Comparison of ENCODE assay signal across 22 mouse cellular contexts in the genomic region with DNA sequence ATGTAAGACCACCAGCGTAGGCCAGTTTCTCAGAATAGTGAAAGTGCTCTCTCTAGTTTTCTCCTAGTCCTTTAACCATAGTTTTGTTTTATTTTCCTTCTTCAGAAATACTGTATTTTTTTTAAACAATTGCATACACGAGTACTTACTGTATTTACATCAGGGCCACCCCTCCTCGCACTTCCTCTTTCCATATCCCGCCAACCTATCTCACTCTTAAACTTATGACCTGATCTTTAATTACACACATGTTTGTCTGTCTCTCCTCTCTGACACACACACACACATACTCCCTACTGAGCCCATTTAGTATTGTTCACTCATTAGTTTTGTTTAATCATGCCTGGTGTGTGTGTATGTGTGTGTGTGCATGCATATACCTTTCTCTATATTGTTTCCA.
"Had no signal": no experiment of that assay in that cellular context is flagged by ENCODE, and none has a peak within 500 bp of the region (broad histone marks: within the 10 kb centered on the region; RNA-seq: fewer than 3 reads in every experiment).

No protein-coding gene starts in this region.

- H3K4me2 ChIP-seq: kidney, embryonic 15.5 days; limb, embryonic 13.5 days; liver, embryonic 12.5 days; liver, embryonic 15.5 days; lung, embryonic 15.5 days; midbrain, embryonic 12.5 days; midbrain, embryonic 15.5 days; neural tube, embryonic 12.5 days; neural tube, embryonic 15.5 days had no signal

- H3K4me3 ChIP-seq: kidney, embryonic 15.5 days; limb, embryonic 10.5 days; limb, embryonic 13.5 days; liver, embryonic 12.5 days; liver, embryonic 15.5 days; lung, embryonic 15.5 days; midbrain, embryonic 12.5 days; midbrain, embryonic 15.5 days; neural tube, embryonic 12.5 days; neural tube, embryonic 15.5 days had no signal

- DNase-seq: kidney, adult 8-10 months; kidney, postnatal 10 days; kidney, postnatal 4 days; liver; lung, adult 18-20 months; lung, postnatal 10 days; lung, postnatal 36 days; right cerebral cortex, adult 18-20 months; right cerebral cortex, postnatal 14 days; right cerebral cortex, postnatal 4 days; thymus, adult 18-20 months; thymus, postnatal 36 days had no signal

- H3K9me3 ChIP-seq: kidney, embryonic 15.5 days; limb, embryonic 10.5 days; limb, embryonic 13.5 days; liver, embryonic 12.5 days; liver, embryonic 15.5 days; lung, embryonic 15.5 days; midbrain, embryonic 12.5 days; midbrain, embryonic 15.5 days; neural tube, embryonic 12.5 days; neural tube, embryonic 15.5 days had no signal

- H3K36me3 ChIP-seq: kidney, embryonic 15.5 days; limb, embryonic 10.5 days; limb, embryonic 13.5 days; liver, embryonic 12.5 days; liver, embryonic 15.5 days; lung, embryonic 15.5 days; midbrain, embryonic 12.5 days; midbrain, embryonic 15.5 days; neural tube, embryonic 12.5 days; neural tube, embryonic 15.5 days had no signal

- H3K9ac ChIP-seq: kidney, embryonic 15.5 days; limb, embryonic 13.5 days; liver, embryonic 12.5 days; liver, embryonic 15.5 days; lung, embryonic 15.5 days; midbrain, embryonic 12.5 days; midbrain, embryonic 15.5 days; neural tube, embryonic 12.5 days; neural tube, embryonic 15.5 days had no signal

- ATAC-seq: liver, embryonic 12.5 days; midbrain, embryonic 15.5 days had no signal

- H3K27me3 ChIP-seq: kidney, embryonic 15.5 days; limb, embryonic 13.5 days; liver, embryonic 12.5 days; liver, embryonic 15.5 days; lung, embryonic 15.5 days; midbrain, embryonic 12.5 days; midbrain, embryonic 15.5 days; neural tube, embryonic 12.5 days; neural tube, embryonic 15.5 days had no signal

- H3K27ac ChIP-seq: kidney, embryonic 15.5 days; limb, embryonic 10.5 days; limb, embryonic 13.5 days; liver, embryonic 12.5 days; liver, embryonic 15.5 days; lung, embryonic 15.5 days; midbrain, embryonic 12.5 days; midbrain, embryonic 15.5 days; neural tube, embryonic 12.5 days; neural tube, embryonic 15.5 days had no signal

- H3K4me1 ChIP-seq: kidney, embryonic 15.5 days; limb, embryonic 10.5 days; liver, embryonic 12.5 days; liver, embryonic 15.5 days; lung, embryonic 15.5 days; midbrain, embryonic 12.5 days; neural tube, embryonic 12.5 days had no signal
